Mouse (Mus musculus) myocyte (in vitro differentiated cells): Measurements from ENCODE around the gene Mif4gd. TPM values are rescaled to one million over a fixed set of nuclear protein-coding genes. Genes with fewer than 3 reads are reported as not detected.

ENCODE experiments used
- H3K27me3 ChIP-seq: one replicate; pipeline ENCODE4 v1.6.1; 2011; ENCODE audit not compliant: control insufficient read depth, insufficient read depth, insufficient read length
- H3K36me3 ChIP-seq: one replicate; pipeline ENCODE4 v1.6.1; 2011; ENCODE audit not compliant: control insufficient read depth, insufficient read depth
- H3K4me2 ChIP-seq: one replicate; pipeline ENCODE4 v1.6.1; 2011; ENCODE audit warnings: low read depth, control low read depth
- H3K4me3 ChIP-seq: one replicate; pipeline ENCODE4 v1.5.1; 2011; ENCODE audit warnings: mild to moderate bottlenecking, control low read depth, moderate library complexity
- H3K79me2 ChIP-seq: one replicate; pipeline ENCODE4 v1.6.1; 2011; ENCODE audit not compliant: control insufficient read depth, insufficient read depth
- H3ac ChIP-seq: one replicate; pipeline ENCODE4 v1.6.1; 2011; ENCODE audit not compliant: control insufficient read depth, insufficient read length
- CEBPB ChIP-seq: IDR thresholded peaks from 2 replicates; pipeline ENCODE4 v1.6.1; 2011; ENCODE audit warnings: mild to moderate bottlenecking, moderate library complexity; ENCODE audit not compliant: poor library complexity, insufficient read depth, severe bottlenecking
- E2F4 ChIP-seq: IDR thresholded peaks from one replicate; pipeline ENCODE4 v1.6.1; 2011; ENCODE audit warnings: mild to moderate bottlenecking, control low read depth, moderate library complexity; ENCODE audit not compliant: insufficient read depth
- MAX ChIP-seq: IDR thresholded peaks from one replicate; pipeline ENCODE4 v1.6.1; 2011; ENCODE audit warnings: low read depth, mild to moderate bottlenecking, control low read depth
- MYOD1 ChIP-seq, 3 experiments: IDR thresholded peaks; one replicate each; pipeline ENCODE4 v1.6.1; 2011; ENCODE audit warnings: control low read depth in 2 of 3, low read depth in 2 of 3, mild to moderate bottlenecking in 2 of 3, moderate library complexity in 1 of 3; ENCODE audit not compliant: insufficient read length in 2 of 3, control insufficient read depth in 1 of 3
- MYOG ChIP-seq, 3 experiments: IDR thresholded peaks; one replicate each; pipeline ENCODE4 v1.6.1; 2011; ENCODE audit warnings: control low read depth in 2 of 3, low read depth in 2 of 3, mild to moderate bottlenecking in 2 of 3; ENCODE audit not compliant: insufficient read length in 2 of 3, control insufficient read depth in 1 of 3, insufficient read depth in 1 of 3
- POLR2A ChIP-seq: IDR thresholded peaks from one replicate; pipeline ENCODE4 v1.6.1; 2011; ENCODE audit warnings: low read depth, mild to moderate bottlenecking, control low read depth, moderate library complexity; ENCODE audit not compliant: insufficient read length
- POLR2AphosphoS2 ChIP-seq: IDR thresholded peaks from one replicate; pipeline ENCODE4 v1.6.1; 2011; ENCODE audit warnings: low read depth, control low read depth; ENCODE audit not compliant: insufficient read length
- REST ChIP-seq: IDR thresholded peaks from one replicate; pipeline ENCODE4 v1.6.1; 2011; ENCODE audit warnings: mild to moderate bottlenecking, control low read depth, moderate library complexity; ENCODE audit not compliant: insufficient read depth, insufficient read length
- SRF ChIP-seq: IDR thresholded peaks from one replicate; pipeline ENCODE4 v1.6.1; 2011; ENCODE audit warnings: low read depth; ENCODE audit not compliant: control insufficient read depth, insufficient read length
- TCF12 ChIP-seq: IDR thresholded peaks from one replicate; pipeline ENCODE4 v1.6.1; 2011; ENCODE audit warnings: mild to moderate bottlenecking, control low read depth; ENCODE audit not compliant: poor library complexity, insufficient read depth, severe bottlenecking
- TCF3 ChIP-seq: IDR thresholded peaks from one replicate; pipeline ENCODE4 v1.6.1; 2011; ENCODE audit warnings: low read depth, control low read depth; ENCODE audit not compliant: insufficient read length
- USF1 ChIP-seq: IDR thresholded peaks from one replicate; pipeline ENCODE4 v1.6.1; 2011; ENCODE audit warnings: low read depth, mild to moderate bottlenecking, control low read depth, moderate library complexity
- polyA plus RNA-seq: library from polyadenylated mRNA; unstranded; fragments of >200 nt; fragmentation: generic; extraction: Trizol; gene quantifications from one replicate; pipeline ENCODE4 v1.2.1, GENCODE M21; 2012; ENCODE audit warnings: missing spikeins

Mif4gd gene
- polyA plus RNA-seq, 1 experiment = 17.5 TPM

GRCm38 (mm10) chr11:115564064-115564809, 48.5 kb downstream of the Mif4gd start, which contains the start of gene Nup85:
TSS of gene Nup85 (plus strand) at chr11:115564434.
- Histone ChIP-seq H3K27me3 (no peaks in the 10 kb centered on the region), H3K36me3 (peaks cover 3% of the 10 kb centered on the region), H3K79me2 (peaks cover 25% of the 10 kb centered on the region), H3K4me3 (peak within 1 kb of the TSS; percentile 69), H3K4me2 (peak within 1 kb of the TSS; percentile 89), H3ac (peak within 1 kb of the TSS; percentile 5)
- TF ChIP-seq MAX (peak; percentile 100), POLR2AphosphoS2 (peak; percentile 77), TCF3 (no peak), POLR2A (peak; percentile 79), E2F4 (peak; percentile 92), MYOD1 (IDR thresholded peaks at IDR 0.05; ENCODE audit: control insufficient read depth in 1 of 3, insufficient read length in 2 of 3, low read depth in 2 of 3) (peak in 1 of 3 experiments; percentile 68), SRF (peak; percentile 46), USF1 (no peak), TCF12 (no peak), MYOG (IDR thresholded peaks at IDR 0.05; ENCODE audit: control insufficient read depth in 1 of 3, insufficient read depth in 1 of 3, insufficient read length in 2 of 3, low read depth in 2 of 3) (peak; percentile 53 to 91 (median 78))

GRCm38 (mm10) chr11:115563406-115563805, 49.4 kb downstream of the Mif4gd start:
- Histone ChIP-seq H3K4me3 (peak overlapping the region; percentile 69), H3K27me3 (no peaks in the 10 kb centered on the region), H3ac (no peak overlapping the region), H3K36me3 (peaks cover 3% of the 10 kb centered on the region), H3K79me2 (peaks cover 25% of the 10 kb centered on the region), H3K4me2 (peak overlapping the region; percentile 89)
- TF ChIP-seq E2F4 = no peak
- TF ChIP-seq MAX = no peak
- TF ChIP-seq POLR2AphosphoS2 = no peak
- no peak for TF ChIP-seq TCF3
- no peak for TF ChIP-seq MYOD1 (IDR thresholded peaks at IDR 0.05; ENCODE audit: control insufficient read depth in 1 of 3, insufficient read length in 2 of 3, low read depth in 2 of 3)
- TF ChIP-seq CEBPB = no peak
- TF ChIP-seq POLR2A = no peak
- no peak for TF ChIP-seq TCF12
- no peak for TF ChIP-seq MYOG (IDR thresholded peaks at IDR 0.05; ENCODE audit: control insufficient read depth in 1 of 3, insufficient read depth in 1 of 3, insufficient read length in 2 of 3, low read depth in 2 of 3)
- no peak for TF ChIP-seq REST
- TF ChIP-seq SRF = no peak
- TF ChIP-seq USF1 = no peak

Other genes with a start within 250 kb of the Mif4gd start
- gene Hid1, start 245.2 kb downstream of the Mif4gd start, polyA plus RNA-seq = 63.1 TPM
- gene Cdr2l, start 231.1 kb downstream of the Mif4gd start, polyA plus RNA-seq = 52.8 TPM
- gene Mrpl58, start 209.2 kb downstream of the Mif4gd start, polyA plus RNA-seq = 201 TPM
- gene Atp5h, start 193.0 kb downstream of the Mif4gd start, polyA plus RNA-seq = 693 TPM
- 27.3 TPM for gene Kctd2, start 192.8 kb downstream of the Mif4gd start, polyA plus RNA-seq
- gene Trim80, start 172.4 kb downstream of the Mif4gd start, polyA plus RNA-seq = not detected
- gene Slc16a5, start 150.5 kb downstream of the Mif4gd start, polyA plus RNA-seq = 0.10 TPM
- gene Armc7, start 137.3 kb downstream of the Mif4gd start, polyA plus RNA-seq = 6.2 TPM
- gene Nt5c, start 121.1 kb downstream of the Mif4gd start, polyA plus RNA-seq = 64.0 TPM
- gene Jpt1, start 98.6 kb downstream of the Mif4gd start, polyA plus RNA-seq = 386 TPM
- gene Sumo2, start 76.7 kb downstream of the Mif4gd start, polyA plus RNA-seq = 176 TPM
- gene Nup85, start 48.5 kb downstream of the Mif4gd start, polyA plus RNA-seq = 41.1 TPM
- 61.5 TPM for gene Mrps7, start 9.0 kb downstream of the Mif4gd start, polyA plus RNA-seq
- gene Gga3, start 8.9 kb downstream of the Mif4gd start, polyA plus RNA-seq = 16.4 TPM
- gene Slc25a19, start 15.3 kb upstream of the Mif4gd start, polyA plus RNA-seq = 13.9 TPM
- 71.2 TPM for gene Grb2, start 95.6 kb upstream of the Mif4gd start, polyA plus RNA-seq
- 19.6 TPM for gene Tmem94, start 152.5 kb upstream of the Mif4gd start, polyA plus RNA-seq
- 8.0 TPM for gene Caskin2, start 200.7 kb upstream of the Mif4gd start, polyA plus RNA-seq
- 15.6 TPM for gene Tsen54, start 201.8 kb upstream of the Mif4gd start, polyA plus RNA-seq
- gene Llgl2, start 211.1 kb upstream of the Mif4gd start, polyA plus RNA-seq = 0.43 TPM
- 0.23 TPM for gene Myo15b, start 245.4 kb upstream of the Mif4gd start, polyA plus RNA-seq